Mouse (Mus musculus): ENCODE measurements around the gene Gm7247.
"Not testable (repeated sequence)": the region's sequence is repeated elsewhere in the genome, so short reads cannot be mapped to it uniquely, and the experiment has no call there.

Gene Gm7247

GRCm38 (mm10) chr14:51361456-51361855 is at the start of gene Gm7247:
TSS of gene Gm7247 (plus strand) at chr14:51361756.
- DNase-seq (ENCODE audit: low read depth, low spot score): no peak

GRCm38 (mm10) chr14:51324001-51324400 is 37.6 kb upstream of the Gm7247 start:
- DNase-seq (ENCODE audit: low read depth, low spot score): peak; percentile 55

GRCm38 (mm10) chr14:51346027-51346426 is 15.5 kb upstream of the Gm7247 start:
- DNase-seq (ENCODE audit: low read depth, low spot score): peak; percentile 8

GRCm38 (mm10) chr14:51358111-51358982 is 3.2 kb upstream of the Gm7247 start:
- DNase-seq (ENCODE audit: low read depth, low spot score): peak; percentile 73

GRCm38 (mm10) chr14:51382805-51383204 is 21.2 kb downstream of the Gm7247 start:
- no peak for DNase-seq (ENCODE audit: low read depth, low spot score)

GRCm38 (mm10) chr14:51384351-51384750 is 22.8 kb downstream of the Gm7247 start:
- no peak for DNase-seq (ENCODE audit: low read depth, low spot score)

- no peak for DNase-seq (ENCODE audit: low read depth, low spot score)
Observed at GRCm38 (mm10) chr14:51385741-51386140, 24.2 kb downstream of the Gm7247 start.

- DNase-seq (ENCODE audit: low read depth, low spot score): no peak
Observed at GRCm38 (mm10) chr14:51387768-51388167, 26.2 kb downstream of the Gm7247 start.

- no peak for DNase-seq (ENCODE audit: low read depth, low spot score)
Observed at GRCm38 (mm10) chr14:51388222-51388621, 26.7 kb downstream of the Gm7247 start.

- DNase-seq (ENCODE audit: low read depth, low spot score): no peak
Observed at GRCm38 (mm10) chr14:51410520-51410919, 49.0 kb downstream of the Gm7247 start, which contains the start of gene Vmn2r88. TSS of gene Vmn2r88 (plus strand) at chr14:51410820.

- DNase-seq (ENCODE audit: low read depth, low spot score): no peak
Observed at GRCm38 (mm10) chr14:51423885-51424284, 62.3 kb downstream of the Gm7247 start.

- DNase-seq (ENCODE audit: low read depth, low spot score): not testable (repeated sequence)
Observed at GRCm38 (mm10) chr14:51430138-51430537, 68.6 kb downstream of the Gm7247 start.

- no peak for DNase-seq (ENCODE audit: low read depth, low spot score)
Observed at GRCm38 (mm10) chr14:51434546-51434945, 73.0 kb downstream of the Gm7247 start.

- DNase-seq (ENCODE audit: low read depth, low spot score): no peak
Observed at GRCm38 (mm10) chr14:51435020-51435419, 73.5 kb downstream of the Gm7247 start.

GRCm38 (mm10) chr14:51438955-51439354 is 77.4 kb downstream of the Gm7247 start:
- DNase-seq (ENCODE audit: low read depth, low spot score): no peak

GRCm38 (mm10) chr14:51451557-51451956 is 90.0 kb downstream of the Gm7247 start, which contains the start of gene Vmn2r89:
TSS of gene Vmn2r89 (plus strand) at chr14:51451857.
- not testable (repeated sequence) for DNase-seq (ENCODE audit: low read depth, low spot score)

- DNase-seq (ENCODE audit: low read depth, low spot score): not testable (repeated sequence)
Observed at GRCm38 (mm10) chr14:51480278-51480677, 118.7 kb downstream of the Gm7247 start.

- DNase-seq (ENCODE audit: low read depth, low spot score): not testable (repeated sequence)
Observed at GRCm38 (mm10) chr14:51481332-51482015, 119.9 kb downstream of the Gm7247 start.

- DNase-seq (ENCODE audit: low read depth, low spot score): no peak
Observed at GRCm38 (mm10) chr14:51482051-51482715, 120.6 kb downstream of the Gm7247 start.

- not testable (repeated sequence) for DNase-seq (ENCODE audit: low read depth, low spot score)
Observed at GRCm38 (mm10) chr14:51482971-51483381, 121.4 kb downstream of the Gm7247 start.

GRCm38 (mm10) chr14:51483671-51484070 is 122.1 kb downstream of the Gm7247 start:
- DNase-seq (ENCODE audit: low read depth, low spot score): no peak

GRCm38 (mm10) chr14:51486111-51486510 is 124.6 kb downstream of the Gm7247 start:
- no peak for DNase-seq (ENCODE audit: low read depth, low spot score)
